Mouse (Mus musculus) erythroblast, embryonic 14.5 days (primary cell): ENCODE data around the gene Ercc8. TPM values are rescaled to one million over a fixed set of nuclear protein-coding genes. Genes with fewer than 3 reads are reported as not detected.

Experiments
- H3K27me3 ChIP-seq: 2 replicates; pipeline ENCODE4 v1.6.1; 2012; ENCODE audit warnings: inconsistent platforms; ENCODE audit not compliant: control insufficient read depth
- H3K36me3 ChIP-seq: 2 replicates; pipeline ENCODE4 v1.6.1; 2012; ENCODE audit warnings: mild to moderate bottlenecking, inconsistent platforms; ENCODE audit not compliant: control insufficient read depth
- H3K4me1 ChIP-seq: 2 replicates; pipeline ENCODE4 v1.6.1; 2012; ENCODE audit warnings: inconsistent platforms; ENCODE audit not compliant: control insufficient read depth
- H3K4me3 ChIP-seq: replicated peaks from 2 replicates; pipeline ENCODE3; 2012; ENCODE audit warnings: moderate library complexity, mild to moderate bottlenecking, inconsistent platforms
- H3K9me3 ChIP-seq: 2 replicates; pipeline ENCODE4 v1.6.1; 2012; ENCODE audit warnings: low read length, inconsistent platforms, mixed read lengths; ENCODE audit not compliant: control insufficient read depth
- GATA1 ChIP-seq: IDR thresholded peaks from 2 replicates; pipeline ENCODE4 v1.6.1; 2012; ENCODE audit warnings: low read length, inconsistent platforms, mixed read lengths
- TAL1 ChIP-seq: IDR thresholded peaks from 3 replicates; pipeline ENCODE4 v1.6.1; 2012; ENCODE audit warnings: low read length, inconsistent platforms, mixed read lengths
- polyA plus RNA-seq: library from polyadenylated mRNA; stranded (reverse); fragments of >175 nt; gene quantifications from 2 replicates; pipeline ENCODE4 v1.2.3, GENCODE M21; 2012

Ercc8 gene
- polyA plus RNA-seq, 1 experiment: 0.19 TPM

DNA sequence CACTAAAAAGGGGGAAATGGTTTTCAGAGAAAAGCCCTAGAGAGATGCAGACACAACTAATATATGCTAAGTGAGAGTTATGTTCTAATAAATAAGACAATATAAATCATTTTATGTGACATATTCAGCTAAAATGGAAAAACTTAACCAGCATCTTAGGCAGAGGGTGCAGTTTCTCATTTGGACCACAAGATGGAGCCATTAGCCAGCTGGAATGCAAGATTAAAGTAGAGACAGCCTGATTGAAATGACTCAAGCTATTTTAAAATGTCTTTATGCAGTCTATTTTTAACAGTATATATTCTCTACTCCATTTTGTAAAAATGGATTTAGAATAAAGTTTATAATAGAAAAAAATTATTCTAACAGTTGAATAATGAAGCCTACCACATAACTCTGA, 6.7 kb upstream of the Ercc8 start:
- H3K36me3 ChIP-seq: no peaks in the 10 kb centered on the region
- no peak overlapping the region for H3K4me3 ChIP-seq
- TF ChIP-seq GATA1 (no peak), TAL1 (no peak)
- H3K4me1 ChIP-seq: no peaks in the 10 kb centered on the region
- no peaks in the 10 kb centered on the region for H3K9me3 ChIP-seq
- no peaks in the 10 kb centered on the region for H3K27me3 ChIP-seq

DNA sequence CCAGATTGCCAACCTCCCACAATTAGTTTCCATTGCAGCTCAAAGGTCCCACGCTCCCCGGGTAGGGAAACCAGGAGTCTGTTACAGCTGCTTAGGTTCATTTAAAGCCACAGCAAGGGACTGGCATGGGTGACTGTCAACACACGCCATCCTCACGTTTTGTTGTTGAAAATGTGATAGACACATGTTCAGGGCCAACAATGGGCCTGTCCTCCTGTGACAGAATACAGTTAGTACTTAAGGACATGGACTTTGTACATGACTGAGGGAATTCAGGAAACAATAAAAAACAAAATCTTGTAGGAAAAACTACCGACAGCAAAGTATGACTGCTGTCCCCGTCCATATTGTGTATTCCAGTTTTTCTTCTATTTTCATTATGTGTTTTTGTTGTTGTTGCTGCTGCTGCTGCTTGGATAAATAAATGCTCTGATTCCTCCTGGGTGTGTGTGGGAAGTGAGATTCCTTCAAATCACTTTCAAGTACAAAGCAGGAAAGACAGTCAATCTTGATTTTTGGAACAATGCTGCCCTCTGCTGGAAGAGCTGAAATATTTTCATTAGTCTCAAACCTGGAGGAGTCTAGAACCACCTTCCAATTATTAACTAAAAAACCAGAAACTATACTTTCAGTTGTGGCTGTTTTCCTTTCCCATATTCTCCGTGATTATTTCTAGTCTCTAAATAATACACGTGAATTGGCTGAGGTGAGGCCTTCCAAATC, 5.7 kb upstream of the Ercc8 start:
- no peaks in the 10 kb centered on the region for H3K9me3 ChIP-seq
- H3K4me3 ChIP-seq: no peak overlapping the region
- H3K36me3 ChIP-seq: no peaks in the 10 kb centered on the region
- peaks cover 3% of the 10 kb centered on the region for H3K4me1 ChIP-seq
- no peak for TF ChIP-seq GATA1
- no peaks in the 10 kb centered on the region for H3K27me3 ChIP-seq

DNA sequence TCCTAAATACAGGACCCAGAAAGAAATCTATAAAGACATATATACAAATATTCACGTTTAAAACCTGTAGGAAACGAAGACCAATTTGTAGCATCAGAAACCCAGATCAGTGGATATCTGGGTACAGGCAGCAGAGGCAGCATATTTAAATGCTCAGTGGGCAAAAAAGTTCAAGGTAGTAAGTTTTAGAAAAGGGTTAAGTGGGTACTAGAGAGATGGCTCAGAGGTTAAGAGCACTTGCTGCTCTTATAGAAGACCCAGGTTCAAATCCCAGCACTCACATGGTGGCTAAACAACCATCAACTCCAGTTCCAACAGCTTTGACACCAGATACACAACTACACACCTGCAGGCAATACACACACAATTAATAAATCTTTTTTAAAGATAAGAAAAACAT, 1.4 kb upstream of the Ercc8 start:
- Histone ChIP-seq H3K9me3 (no peaks in the 10 kb centered on the region), H3K4me1 (peaks cover 21% of the 10 kb centered on the region), H3K4me3 (no peak overlapping the region), H3K27me3 (no peaks in the 10 kb centered on the region), H3K36me3 (peaks cover 12% of the 10 kb centered on the region)
- TF ChIP-seq TAL1: no peak
- no peak for TF ChIP-seq GATA1

DNA sequence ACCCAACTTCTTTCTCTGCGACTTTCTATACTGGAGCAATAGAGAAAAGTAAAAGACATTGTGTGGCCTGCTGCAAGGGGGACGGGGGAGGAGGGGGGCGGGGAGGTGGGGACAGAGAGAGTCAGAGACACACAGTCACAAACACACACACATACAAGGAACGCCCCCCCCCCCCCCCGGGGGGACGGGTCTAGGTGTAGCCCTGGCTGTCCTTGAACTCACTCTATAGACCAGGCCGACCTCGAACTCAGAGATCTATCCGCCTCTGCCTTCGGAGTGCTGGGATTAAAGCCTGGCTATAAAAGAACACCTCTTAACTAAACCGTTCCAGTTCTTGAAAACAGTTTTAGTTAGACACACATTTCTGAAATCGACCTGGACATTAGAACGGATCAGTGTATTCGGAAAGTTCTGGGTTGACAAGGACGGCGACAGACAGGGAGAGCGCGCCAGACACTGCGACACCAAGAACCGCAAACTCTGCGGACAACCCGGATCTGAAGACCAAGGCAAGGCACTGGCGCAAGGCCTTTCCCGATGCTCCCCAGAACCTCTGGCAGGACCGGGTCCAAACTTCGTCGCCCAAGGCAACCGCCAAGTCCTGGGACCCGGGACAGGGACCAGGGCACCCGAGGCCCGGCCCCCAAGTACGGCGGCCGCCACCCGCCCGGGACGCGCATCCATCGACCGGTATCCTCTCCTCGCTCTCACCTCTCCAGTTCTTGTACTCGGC, 633 bp upstream of the Ercc8 start:
- Histone ChIP-seq H3K4me1 (peaks cover 21% of the 10 kb centered on the region), H3K9me3 (no peaks in the 10 kb centered on the region)
- TF ChIP-seq GATA1: no peak

DNA sequence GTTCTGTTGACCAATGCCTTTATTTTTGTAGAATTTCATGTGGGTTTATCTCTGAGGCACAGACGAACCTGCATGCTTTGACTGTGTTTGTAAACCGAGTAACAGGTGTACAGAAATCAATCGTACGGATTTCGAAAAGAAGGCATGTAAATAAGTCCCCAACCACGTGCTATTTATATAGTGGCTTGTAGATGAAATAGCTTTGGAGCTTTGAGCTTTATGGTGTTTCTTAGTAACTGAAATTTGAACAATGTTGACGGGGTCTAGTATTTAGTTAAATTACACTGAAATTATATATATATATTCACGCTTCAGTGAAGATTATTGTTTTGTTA, 677 bp downstream of the Ercc8 start:
- Histone ChIP-seq H3K4me1 (peaks cover 21% of the 10 kb centered on the region), H3K9me3 (no peaks in the 10 kb centered on the region), H3K36me3 (peaks cover 20% of the 10 kb centered on the region), H3K27me3 (no peaks in the 10 kb centered on the region), H3K4me3 (peak overlapping the region; percentile 87)
- no peak for TF ChIP-seq GATA1
- TF ChIP-seq TAL1: no peak

More for the DNA sequence above, 633 bp upstream of the Ercc8 start:
- Histone ChIP-seq H3K4me3 (peak overlapping the region; percentile 87), H3K27me3 (no peaks in the 10 kb centered on the region), H3K36me3 (peaks cover 14% of the 10 kb centered on the region)

DNA sequence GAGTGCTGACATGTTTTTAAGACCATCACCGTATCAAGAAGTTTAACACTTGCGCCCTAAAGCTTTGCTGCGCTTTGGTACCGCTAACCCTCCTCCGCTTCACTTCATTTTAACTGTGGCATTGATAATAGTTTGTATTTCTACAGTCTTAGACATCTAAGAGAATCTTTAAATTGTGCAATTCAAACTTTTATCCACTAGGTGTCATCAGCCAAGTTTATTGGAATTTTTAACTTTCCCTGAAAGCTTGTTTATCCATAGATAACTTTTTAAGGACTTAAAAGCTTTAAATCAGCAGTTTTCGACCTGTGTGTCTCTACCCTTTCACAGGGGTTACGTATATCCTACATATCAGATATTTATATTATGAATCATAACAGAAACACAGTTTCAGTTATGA, 1.4 kb downstream of the Ercc8 start:
- TF ChIP-seq GATA1: no peak
- TF ChIP-seq TAL1: no peak
- H3K4me3 ChIP-seq: peak overlapping the region; percentile 87
- peaks cover 21% of the 10 kb centered on the region for H3K4me1 ChIP-seq
- H3K27me3 ChIP-seq: no peaks in the 10 kb centered on the region
- no peaks in the 10 kb centered on the region for H3K9me3 ChIP-seq
- peaks cover 20% of the 10 kb centered on the region for H3K36me3 ChIP-seq

DNA sequence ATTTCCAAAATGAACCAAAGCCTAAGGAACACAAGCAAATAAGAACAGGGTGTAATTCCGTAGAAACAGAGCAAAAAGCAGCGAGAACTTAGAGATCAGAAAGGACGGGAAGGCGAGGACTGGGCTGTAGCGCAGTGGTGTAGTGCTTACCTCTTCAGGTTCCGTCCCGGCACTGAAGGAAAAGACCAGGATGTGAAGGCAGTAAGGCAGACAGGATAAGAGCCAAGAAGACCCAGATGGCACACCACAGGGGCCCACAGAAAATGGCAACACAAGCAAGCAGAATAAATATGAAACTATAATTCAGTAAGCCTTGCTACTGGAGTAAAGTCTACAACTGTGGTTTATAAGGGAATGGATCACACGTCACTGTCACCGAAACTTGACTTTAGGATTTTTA, 5.4 kb downstream of the Ercc8 start:
- no peaks in the 10 kb centered on the region for H3K9me3 ChIP-seq
- H3K4me1 ChIP-seq: peaks cover 9% of the 10 kb centered on the region
- TF ChIP-seq TAL1: no peak
- peaks cover 30% of the 10 kb centered on the region for H3K36me3 ChIP-seq
- no peaks in the 10 kb centered on the region for H3K27me3 ChIP-seq
- H3K4me3 ChIP-seq: no peak overlapping the region

DNA sequence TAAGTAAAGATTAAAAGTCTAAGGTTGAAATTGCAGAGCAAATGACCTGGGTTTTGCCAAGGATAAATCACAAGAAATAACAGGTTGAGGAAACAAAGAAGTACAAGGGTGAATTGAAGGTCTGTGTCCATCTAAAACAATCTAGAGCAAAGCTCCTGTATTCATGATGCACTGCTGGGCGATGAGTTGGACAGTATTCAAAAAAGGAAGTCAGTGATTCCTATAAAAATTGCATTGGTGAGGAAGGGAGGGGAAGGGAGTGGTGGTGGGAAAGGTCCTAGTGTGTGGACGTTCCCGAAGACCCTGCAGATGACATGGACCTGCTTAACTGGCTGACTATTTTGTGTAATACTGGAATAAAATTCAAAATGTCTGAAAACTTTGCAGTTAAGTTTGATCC, 6.1 kb downstream of the Ercc8 start:
- Histone ChIP-seq H3K36me3 (peaks cover 30% of the 10 kb centered on the region), H3K4me3 (no peak overlapping the region), H3K4me1 (peaks cover 3% of the 10 kb centered on the region), H3K27me3 (no peaks in the 10 kb centered on the region), H3K9me3 (no peaks in the 10 kb centered on the region)
- no peak for TF ChIP-seq GATA1
- TF ChIP-seq TAL1: no peak

DNA sequence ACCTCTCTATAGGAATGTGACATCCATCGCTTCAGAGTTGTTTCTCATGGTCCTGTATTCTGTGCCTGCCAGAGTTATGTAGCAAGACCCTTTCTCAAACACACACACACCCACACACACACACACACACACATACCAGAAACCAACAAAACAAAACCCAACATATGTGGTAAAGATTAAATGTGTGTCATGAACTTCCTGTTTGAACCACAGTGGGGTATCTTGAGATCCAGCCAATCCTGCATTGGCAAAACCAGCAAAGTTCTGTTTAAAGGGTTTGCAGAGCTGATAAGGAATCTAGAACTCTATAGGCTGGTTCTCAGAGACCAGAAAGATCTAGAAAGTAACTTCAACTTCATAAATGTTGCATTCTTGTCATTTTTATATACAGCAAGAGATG, 11.5 kb downstream of the Ercc8 start:
- no peaks in the 10 kb centered on the region for H3K27me3 ChIP-seq
- TF ChIP-seq TAL1: no peak
- TF ChIP-seq GATA1: no peak
- peaks cover 49% of the 10 kb centered on the region for H3K36me3 ChIP-seq
- no peak overlapping the region for H3K4me3 ChIP-seq
- H3K4me1 ChIP-seq: no peaks in the 10 kb centered on the region
- no peaks in the 10 kb centered on the region for H3K9me3 ChIP-seq
